Mouse (Mus musculus) layer of hippocampus, postnatal 25 days (tissue): ENCODE results near the gene Taf5l. TPM values are rescaled to one million over a fixed set of nuclear protein-coding genes. Genes with fewer than 3 reads are reported as not detected.
"Not testable (repeated sequence)": the region's sequence is repeated elsewhere in the genome, so short reads cannot be mapped to it uniquely, and the experiment has no call there.

ENCODE experiments used
- DNase-seq, 2 experiments: peaks; one replicate each; pipeline ENCODE4 v3.0.0; 2022; ENCODE audit warnings: mixed read lengths in 2 of 2, low spot score in 1 of 2; ENCODE audit errors: extremely low spot score in 1 of 2
- total RNA-seq, 2 experiments: library from RNA; stranded (reverse); gene quantifications; 2 replicates each; pipeline ENCODE4 v1.2.3; 2021

The Taf5l gene
- total RNA-seq, 2 experiments from 2014 or later = 20.0 to 20.5 TPM

- DNase-seq = no peak
Measured at GRCm38 (mm10) chr8:124014751-124015150, 6.4 kb downstream of the Taf5l start.

- DNase-seq = not testable (repeated sequence)
Measured at GRCm38 (mm10) chr8:124014299-124014698, 6.9 kb downstream of the Taf5l start.

- DNase-seq = no peak
Measured at GRCm38 (mm10) chr8:124011989-124012586, 9.1 kb downstream of the Taf5l start.

- no peak for DNase-seq
Measured at GRCm38 (mm10) chr8:124011580-124011979, 9.6 kb downstream of the Taf5l start.

GRCm38 (mm10) chr8:124007829-124008228, 13.4 kb downstream of the Taf5l start:
- no peak for DNase-seq

GRCm38 (mm10) chr8:124002546-124003108, 18.6 kb downstream of the Taf5l start:
- no peak for DNase-seq

GRCm38 (mm10) chr8:123999568-123999967, 21.6 kb downstream of the Taf5l start:
- no peak for DNase-seq

- DNase-seq = no peak
Measured at GRCm38 (mm10) chr8:123993997-123994396, 27.2 kb downstream of the Taf5l start.

GRCm38 (mm10) chr8:123993597-123993996, 27.6 kb downstream of the Taf5l start:
- DNase-seq = no peak

- no peak for DNase-seq
Measured at GRCm38 (mm10) chr8:123992587-123992986, 28.6 kb downstream of the Taf5l start.

- no peak for DNase-seq
Measured at GRCm38 (mm10) chr8:123990277-123991049, 30.7 kb downstream of the Taf5l start.

GRCm38 (mm10) chr8:123989128-123989527, 32.1 kb downstream of the Taf5l start:
- no peak for DNase-seq

GRCm38 (mm10) chr8:123988605-123989038, 32.6 kb downstream of the Taf5l start:
- DNase-seq = no peak

- DNase-seq = peak; percentile 65
Measured at GRCm38 (mm10) chr8:123982826-123983400, 38.3 kb downstream of the Taf5l start, which contains the start of gene Abcb10. Abcb10 (minus strand) TSS chr8:123983122.

GRCm38 (mm10) chr8:123982291-123982793, 38.9 kb downstream of the Taf5l start:
- DNase-seq = peak in 1 of 2 experiments; percentile 30

GRCm38 (mm10) chr8:123981674-123982073, 39.5 kb downstream of the Taf5l start:
- peak in 1 of 2 experiments; percentile 42 for DNase-seq

- DNase-seq = no peak
Measured at GRCm38 (mm10) chr8:123980239-123980638, 41.0 kb downstream of the Taf5l start.

- no peak for DNase-seq
Measured at GRCm38 (mm10) chr8:123978926-123979325, 42.3 kb downstream of the Taf5l start.

GRCm38 (mm10) chr8:123978166-123978838, 42.9 kb downstream of the Taf5l start:
- no peak for DNase-seq

GRCm38 (mm10) chr8:123977499-123977898, 43.7 kb downstream of the Taf5l start:
- no peak for DNase-seq
